Mouse (Mus musculus) cortical plate, adult 2 months (tissue): ENCODE data around the gene BC035044. TPM values are rescaled to one million over a fixed set of nuclear protein-coding genes. Genes with fewer than 3 reads are reported as not detected.
A peak's percentile ranks its signal among the peaks of the same experiment; 100 is the strongest.
"Not testable (repeated sequence)": the region's sequence is repeated elsewhere in the genome, so short reads cannot be mapped to it uniquely, and the experiment has no call there.

Source experiments
- H3K27ac ChIP-seq: fragments of 200-500 bp; 2 replicates; pipeline ENCODE4 v1.5.1; 2012; ENCODE audit warnings: low read length, control low read depth, inconsistent platforms; ENCODE audit not compliant: insufficient read depth
- H3K4me1 ChIP-seq: fragments of 200-500 bp; 2 replicates; pipeline ENCODE4 v1.6.1; 2011; ENCODE audit warnings: low read length; ENCODE audit not compliant: control insufficient read depth, insufficient read depth
- H3K4me3 ChIP-seq: fragments of 200-500 bp; 2 replicates; pipeline ENCODE4 v1.5.1; 2011; ENCODE audit warnings: mild to moderate bottlenecking, low read length, control low read depth; ENCODE audit not compliant: insufficient read depth
- CTCF ChIP-seq: fragments of 200-500 bp; IDR thresholded peaks from 2 replicates; pipeline ENCODE4 v1.5.1; 2011; ENCODE audit warnings: mild to moderate bottlenecking, control low read depth, low read length; ENCODE audit not compliant: insufficient read depth; ENCODE audit errors: extremely low read depth
- POLR2A ChIP-seq: fragments of 200-500 bp; IDR thresholded peaks from 2 replicates; pipeline ENCODE4 v1.6.1; 2011; ENCODE audit warnings: mild to moderate bottlenecking, low read length, control low read depth; ENCODE audit not compliant: insufficient read depth; ENCODE audit errors: extremely low read depth
- polyA plus RNA-seq: library from polyadenylated mRNA; depleted of rRNA; stranded (reverse); fragments of >200 nt; gene quantifications from 2 replicates; pipeline ENCODE4 v1.2.3, GENCODE M21; 2012

BC035044 gene
- polyA plus RNA-seq, 1 experiment: 2.2 TPM

DNA sequence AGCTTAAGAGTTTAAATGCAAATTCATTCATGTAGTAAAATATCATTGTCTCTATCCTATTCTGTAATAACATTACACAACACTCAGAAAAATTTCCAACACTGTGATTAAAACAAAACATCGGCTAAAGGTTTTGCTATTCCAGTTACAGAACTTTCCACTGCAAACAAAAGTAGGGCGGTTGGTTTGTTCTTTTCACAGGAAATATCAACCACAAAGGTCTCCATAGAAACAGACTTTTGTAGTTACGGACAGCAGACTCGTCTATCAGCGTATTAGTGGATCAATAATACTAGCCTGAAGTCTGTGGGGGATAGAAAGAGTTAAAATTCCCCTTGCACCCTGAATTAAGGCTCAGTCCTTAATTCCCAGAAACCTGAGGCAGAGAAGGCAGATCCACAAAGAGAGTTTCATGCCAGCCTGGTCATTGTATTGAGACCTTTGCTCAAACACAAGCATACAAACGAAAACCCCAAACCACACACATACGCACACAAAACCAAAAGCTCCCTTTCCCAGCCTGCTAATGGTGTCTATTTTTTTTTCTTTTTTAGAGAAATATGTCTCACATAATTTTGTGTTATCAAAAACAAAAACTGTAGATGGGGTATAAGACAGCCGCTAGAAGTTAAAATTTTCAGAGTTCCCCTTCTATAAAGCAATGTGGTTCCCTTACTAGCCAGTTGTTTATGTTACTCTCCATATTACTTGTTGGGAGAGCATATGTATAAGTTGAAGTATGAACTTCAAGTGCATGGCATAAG, 54.6 kb downstream of the BC035044 start:
- Histone ChIP-seq H3K4me1 (no peaks in the 10 kb centered on the region), H3K27ac (no peak overlapping the region), H3K4me3 (no peak overlapping the region)
- TF ChIP-seq POLR2A (no peak), CTCF (no peak)

DNA sequence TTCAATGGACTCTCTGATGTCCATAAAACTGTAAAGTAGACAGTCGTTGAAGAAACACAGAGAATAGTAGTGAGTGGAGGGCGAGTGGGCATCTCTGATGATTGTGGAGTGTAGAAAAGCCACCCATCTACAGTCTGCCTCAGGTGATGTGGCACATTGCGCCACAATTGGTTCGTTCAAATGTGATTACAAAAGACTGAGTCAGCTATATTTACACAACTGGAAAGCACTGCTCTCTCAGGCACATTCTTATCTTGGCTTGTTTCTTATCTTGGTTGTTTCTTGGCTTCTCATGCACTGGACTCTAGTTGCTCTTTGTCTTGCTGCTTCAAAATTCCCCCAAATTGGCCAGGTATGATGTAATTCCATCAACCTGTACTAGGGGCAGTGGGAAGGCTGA, 55.4 kb downstream of the BC035044 start:
- Histone ChIP-seq H3K4me1 (no peaks in the 10 kb centered on the region), H3K27ac (no peak overlapping the region), H3K4me3 (no peak overlapping the region)
- TF ChIP-seq POLR2A (no peak), CTCF (no peak)

DNA sequence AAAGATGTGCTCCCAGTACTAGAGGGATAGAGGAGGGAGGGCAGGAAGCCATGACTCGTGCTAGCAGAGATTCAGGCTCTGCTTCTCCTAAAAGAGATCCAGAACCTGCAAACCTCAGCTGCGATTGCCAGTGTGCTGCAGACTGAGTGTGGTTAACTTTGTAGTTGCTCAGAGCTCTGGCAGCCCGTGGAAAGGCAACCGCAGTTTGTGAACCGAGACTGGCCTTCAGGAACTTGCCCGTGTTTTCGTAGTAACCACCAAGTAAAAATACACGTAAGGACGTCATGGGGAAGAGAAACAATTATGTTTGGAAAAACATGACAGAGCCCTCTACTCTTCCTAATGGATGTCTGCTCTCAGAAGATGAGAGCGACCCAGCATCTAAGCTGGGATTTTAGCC, 57.9 kb downstream of the BC035044 start:
- Histone ChIP-seq H3K4me3 (no peak overlapping the region), H3K27ac (no peak overlapping the region), H3K4me1 (no peaks in the 10 kb centered on the region)
- no peak for TF ChIP-seq POLR2A
- TF ChIP-seq CTCF: no peak

DNA sequence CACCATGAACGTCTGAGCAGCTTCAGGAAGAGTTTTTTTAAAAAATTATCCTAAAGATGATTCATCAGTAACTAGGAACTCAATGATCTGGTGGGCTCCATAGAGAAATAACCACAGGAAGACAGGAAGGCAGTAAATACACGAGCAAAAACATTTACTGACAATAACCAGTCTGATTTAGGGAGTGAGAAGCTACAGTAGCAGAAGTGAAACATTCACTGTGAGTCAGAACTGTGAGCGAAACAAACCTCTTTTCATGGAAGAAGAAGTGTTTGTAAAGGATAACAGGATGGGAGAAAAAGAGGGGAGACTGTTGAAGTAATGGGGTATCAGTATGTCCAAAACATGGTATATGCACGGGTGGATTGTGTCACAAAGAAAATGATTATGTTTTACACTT, 61.1 kb downstream of the BC035044 start:
- Histone ChIP-seq H3K4me1 (no peaks in the 10 kb centered on the region), H3K27ac (no peak overlapping the region), H3K4me3 (no peak overlapping the region)
- TF ChIP-seq POLR2A (no peak), CTCF (no peak)

GRCm38 (mm10) chr6:128826781-128827180, 64.1 kb downstream of the BC035044 start:
- no peak overlapping the region for H3K4me3 ChIP-seq
- H3K27ac ChIP-seq: no peak overlapping the region
- no peaks in the 10 kb centered on the region for H3K4me1 ChIP-seq
- TF ChIP-seq CTCF (no peak), POLR2A (no peak)

- TF ChIP-seq POLR2A: no peak
- no peak for TF ChIP-seq CTCF
- Histone ChIP-seq H3K4me3 (no peak within 1 kb of the TSS), H3K4me1 (no peaks in the 10 kb centered on the region), H3K27ac (no peak within 1 kb of the TSS)
Measured at GRCm38 (mm10) chr6:128826132-128826531, 64.8 kb downstream of the BC035044 start, which contains the start of the genes Gm44511 and Klrb1b. Gene Gm44511 (minus strand): TSS chr6:128826315. Gene Klrb1b (minus strand): TSS chr6:128826331.

DNA sequence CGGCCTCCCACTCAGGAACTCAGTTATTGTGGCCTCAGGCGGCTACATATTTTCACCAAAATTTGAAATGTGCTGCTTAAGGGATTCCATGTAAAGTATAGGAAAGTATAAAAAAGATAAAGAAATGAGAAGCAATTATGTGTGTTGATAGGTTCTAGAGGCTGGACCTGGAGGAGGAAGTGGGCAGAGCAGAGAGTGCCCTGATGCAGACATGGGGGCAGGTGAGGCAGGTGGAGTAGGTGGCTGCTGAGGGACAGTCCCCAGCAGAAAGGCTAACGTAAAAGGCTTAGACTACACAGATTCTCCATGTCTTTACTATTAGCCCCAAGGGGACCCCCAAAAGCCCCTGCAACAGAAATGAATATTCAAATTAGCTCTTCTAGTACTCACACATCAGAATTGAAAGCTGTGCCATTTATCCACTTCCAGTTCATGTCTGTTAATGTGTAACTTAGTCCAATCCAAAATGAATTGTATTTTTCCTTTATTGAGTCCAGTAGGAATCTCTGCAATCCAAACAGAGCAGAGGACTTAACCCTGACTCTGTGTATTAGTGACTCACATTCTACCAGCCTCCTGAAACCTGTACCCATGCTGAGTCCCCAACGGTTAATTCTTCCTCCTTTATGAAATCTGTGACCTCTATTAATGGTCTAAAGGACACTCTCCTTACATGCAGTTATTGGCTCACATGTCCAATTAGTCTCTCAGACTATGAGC, 72.7 kb downstream of the BC035044 start:
- TF ChIP-seq POLR2A: no peak
- no peak for TF ChIP-seq CTCF
- Histone ChIP-seq H3K27ac (no peak overlapping the region), H3K4me1 (no peaks in the 10 kb centered on the region), H3K4me3 (no peak overlapping the region)

DNA sequence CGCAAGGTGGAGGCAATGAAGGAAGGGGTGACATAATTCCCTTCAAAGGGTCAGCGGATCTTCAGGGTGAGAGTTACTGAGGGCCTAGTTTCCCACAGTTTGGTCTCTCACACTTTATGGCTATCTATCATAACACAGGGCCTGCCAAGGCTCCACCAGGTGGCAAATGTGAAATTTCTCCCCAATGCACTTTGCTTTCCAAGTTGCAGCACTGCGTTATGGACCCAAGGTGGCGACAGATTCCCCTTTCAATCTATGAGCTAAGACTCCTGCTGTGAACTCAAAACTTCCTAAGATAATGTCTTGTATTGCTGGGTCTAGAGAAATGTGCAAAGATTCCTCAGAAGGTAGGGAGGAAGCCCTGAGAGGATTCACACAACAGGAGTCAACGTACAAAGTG, 82.4 kb downstream of the BC035044 start:
- no peaks in the 10 kb centered on the region for H3K4me1 ChIP-seq
- TF ChIP-seq POLR2A: no peak
- peak; percentile 55 for TF ChIP-seq CTCF

GRCm38 (mm10) chr6:128807021-128807420, 83.9 kb downstream of the BC035044 start:
- no peaks in the 10 kb centered on the region for H3K4me1 ChIP-seq
- H3K4me3 ChIP-seq: no peak overlapping the region
- no peak overlapping the region for H3K27ac ChIP-seq
- no peak for TF ChIP-seq CTCF
- TF ChIP-seq POLR2A: no peak

More for the DNA sequence above, 82.4 kb downstream of the BC035044 start:
- H3K27ac ChIP-seq: no peak overlapping the region
- no peak overlapping the region for H3K4me3 ChIP-seq

GRCm38 (mm10) chr6:128804823-128805640, 85.9 kb downstream of the BC035044 start:
- not testable (repeated sequence) for H3K4me1 ChIP-seq, H3K27ac ChIP-seq, H3K4me3 ChIP-seq
- peak; percentile 41 for TF ChIP-seq CTCF
